Mouse (Mus musculus) MEL (cell line): ENCODE results near the gene Etfa.

Experiments used
- MAX ChIP-seq: IDR thresholded peaks from 2 replicates; pipeline ENCODE4 v1.6.1; 2011; ENCODE audit warnings: low read length, improper control_type of control experiment
- USF1 ChIP-seq: IDR thresholded peaks from 2 replicates; pipeline ENCODE4 v1.6.1; 2014; ENCODE audit warnings: low read depth, mild to moderate bottlenecking, inconsistent platforms, low read length, improper control_type of control experiment, moderate library complexity

DNA sequence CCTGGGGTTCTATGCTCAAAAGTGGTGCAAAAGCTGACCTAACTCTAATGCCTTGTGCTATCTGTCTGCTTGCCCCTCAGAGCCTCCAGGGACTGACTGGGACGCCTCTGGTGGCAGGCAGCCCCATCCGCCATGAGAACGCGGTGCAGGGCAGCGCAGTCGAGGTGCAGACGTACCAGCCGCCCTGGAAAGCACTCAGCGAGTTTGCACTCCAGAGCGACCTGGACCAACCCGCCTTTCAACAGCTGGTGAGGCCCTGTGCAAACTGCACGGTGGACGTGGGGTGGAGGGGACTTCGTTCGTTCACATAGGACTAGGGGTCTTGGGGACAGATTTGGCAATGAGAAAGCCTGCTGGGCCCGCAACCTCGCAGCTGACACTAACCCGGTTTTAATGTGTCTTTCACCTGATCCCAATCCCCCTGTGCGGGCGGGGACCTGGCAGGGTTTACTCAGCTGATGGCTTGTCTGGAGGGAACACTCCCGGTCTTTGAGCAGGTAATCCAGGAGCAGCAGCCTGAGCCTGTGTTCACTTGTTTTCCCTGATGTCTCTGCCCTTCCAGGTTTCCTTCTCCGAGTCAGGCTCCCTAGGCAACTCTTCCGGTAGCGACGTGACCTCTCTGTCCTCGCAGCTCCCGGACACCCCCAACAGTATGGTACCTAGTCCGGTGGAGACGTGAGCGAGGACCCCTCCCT is 33.0 kb upstream of the Etfa start:
- TF ChIP-seq USF1 (no peak), MAX (no peak)
